Mouse (Mus musculus) left cerebral cortex, adult 18-20 months (tissue): ENCODE results near the gene Zdhhc13. TPM values are rescaled to one million over a fixed set of nuclear protein-coding genes. Genes with fewer than 3 reads are reported as not detected.

ENCODE experiments used
- DNase-seq, 2 experiments: peaks; one replicate each; pipeline ENCODE4 v3.0.0; 2021 to 2022; ENCODE audit warnings: low spot score in 2 of 2, mixed read lengths in 1 of 2
- total RNA-seq, 2 experiments: library from RNA; stranded (reverse); gene quantifications; 2 replicates each; pipeline ENCODE4 v1.2.3; 2021

Zdhhc13 gene
- total RNA-seq, 2 experiments from 2014 or later: 22.1 TPM

DNA sequence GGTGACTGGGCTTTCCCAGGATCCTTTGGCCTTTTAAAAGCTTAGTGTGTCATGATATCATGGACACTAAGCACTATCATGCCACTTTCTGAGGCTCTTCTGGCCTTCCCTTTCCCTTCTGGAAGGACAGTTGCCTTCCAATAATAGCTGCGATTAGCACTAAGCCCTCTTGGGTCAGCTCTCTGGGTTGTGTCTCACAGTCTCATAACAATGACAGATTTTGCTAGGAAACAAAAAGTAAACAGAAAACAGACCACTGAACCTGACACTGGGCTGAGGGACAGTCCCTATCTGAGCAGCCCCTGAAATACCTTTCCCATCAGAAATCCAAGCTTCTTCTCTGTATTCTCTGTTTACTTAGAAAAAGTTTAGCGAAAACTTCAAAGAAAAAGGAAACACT, 51.7 kb downstream of the Zdhhc13 start:
- DNase-seq: no peak

DNA sequence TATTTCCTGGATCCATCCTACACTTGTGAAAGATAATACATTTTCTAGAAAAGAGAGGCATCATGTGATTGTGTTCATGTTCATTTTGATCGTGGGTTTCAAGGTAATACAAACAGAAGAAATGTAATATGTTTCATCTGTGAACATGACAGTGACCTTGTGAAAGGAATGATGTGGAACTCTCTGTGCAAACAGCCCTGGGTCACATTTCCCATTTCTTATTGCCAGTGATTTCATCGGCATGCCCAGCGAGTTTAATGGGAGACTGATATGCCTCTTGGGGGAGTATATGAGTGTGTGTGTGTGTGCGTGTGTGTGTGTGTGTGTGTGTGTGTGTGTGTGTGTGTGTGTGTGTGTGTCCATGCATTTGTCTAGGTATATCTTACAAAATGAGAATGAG, 52.7 kb downstream of the Zdhhc13 start:
- no peak for DNase-seq

DNA sequence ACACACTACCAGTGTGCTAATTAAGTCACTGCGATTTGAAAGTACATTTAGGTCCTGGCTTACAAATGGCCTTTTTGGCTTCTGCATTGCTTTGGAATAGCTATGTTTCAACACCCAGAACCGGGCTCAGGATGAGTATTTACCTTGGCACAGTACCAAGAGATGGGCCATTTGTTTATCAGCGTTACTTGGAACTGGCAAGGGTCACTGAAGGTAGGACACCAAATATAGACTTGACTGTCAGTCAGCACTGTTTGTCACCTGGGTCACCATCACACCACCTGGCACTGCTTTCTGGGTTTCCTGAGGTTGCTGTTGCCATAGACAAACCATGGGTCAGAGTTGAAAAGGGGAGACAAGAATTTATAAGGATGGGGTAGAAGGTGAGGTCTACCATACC, 53.5 kb downstream of the Zdhhc13 start:
- no peak for DNase-seq

DNA sequence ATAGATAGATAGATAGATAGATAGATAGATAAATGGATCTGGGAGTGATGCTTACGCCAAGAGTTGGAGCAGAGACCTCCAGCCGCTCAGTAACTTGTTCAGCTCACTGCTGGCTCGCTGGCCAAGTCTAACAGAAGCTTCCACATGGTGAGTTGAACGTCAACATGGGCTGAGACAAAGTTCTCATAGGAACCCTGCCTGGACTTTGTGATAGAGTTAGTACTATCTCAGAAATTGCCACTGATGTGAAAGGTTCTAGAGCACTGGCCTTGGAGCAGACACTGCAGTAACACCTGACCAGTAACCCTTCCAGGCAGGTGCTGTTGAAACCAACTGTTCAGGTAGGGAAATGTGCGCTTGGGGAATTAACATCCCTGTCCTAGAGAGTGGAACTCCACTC, 54.7 kb downstream of the Zdhhc13 start:
- DNase-seq: no peak

DNA sequence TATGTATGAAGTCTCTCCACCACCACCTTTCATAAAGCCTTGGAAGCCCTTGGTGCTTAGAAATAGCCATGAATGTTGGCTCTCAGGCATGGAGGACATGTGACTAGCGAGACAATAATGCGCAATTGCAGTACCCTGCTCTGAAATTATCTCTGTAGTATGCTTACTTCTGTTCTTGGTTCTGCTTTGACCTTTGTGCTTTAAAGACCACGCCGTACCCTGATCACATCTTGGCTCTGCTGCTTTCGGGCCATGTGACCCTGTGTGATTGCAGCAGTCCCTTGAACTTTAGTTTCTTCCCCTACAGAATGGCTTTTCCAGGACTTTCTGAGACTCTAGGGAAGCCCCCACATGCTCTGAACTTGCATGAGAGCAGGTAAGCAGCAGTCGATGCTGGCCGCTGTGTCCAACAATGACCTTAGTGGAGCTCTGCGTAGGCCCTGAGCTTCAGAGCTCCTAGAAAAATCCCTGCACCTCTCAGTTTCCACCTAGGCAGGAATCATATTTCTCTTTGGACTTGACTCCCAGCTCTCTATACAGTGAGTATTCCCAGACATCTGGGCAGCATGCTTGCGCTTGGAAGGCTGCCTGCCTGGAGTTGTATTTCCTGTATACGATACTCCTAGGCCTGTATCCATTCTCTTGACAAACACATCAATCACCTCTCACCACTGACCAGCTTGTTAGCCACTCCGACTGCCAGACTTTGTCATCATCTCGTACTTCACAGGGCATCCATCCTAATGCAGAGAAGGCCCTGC, 56.6 kb downstream of the Zdhhc13 start:
- DNase-seq: no peak

DNA sequence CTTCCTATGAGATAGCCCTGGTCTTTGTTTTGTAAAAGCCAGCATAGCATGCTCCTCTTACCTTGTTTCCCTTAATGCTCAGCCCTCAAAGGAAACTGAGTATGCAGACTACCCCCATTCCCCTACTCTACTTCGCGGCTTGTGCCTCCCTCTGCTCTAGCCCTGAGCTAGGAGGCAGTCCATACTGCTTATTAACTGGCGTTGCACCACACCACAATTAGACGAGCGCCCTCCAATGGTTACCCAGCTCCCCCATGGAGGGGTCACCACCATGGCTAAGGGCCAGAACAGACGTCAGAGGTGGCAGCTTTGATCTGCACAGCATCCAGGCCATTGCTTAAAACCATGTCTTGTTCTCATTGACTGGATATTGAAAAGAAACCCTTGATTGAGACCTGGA, 58.0 kb downstream of the Zdhhc13 start:
- no peak for DNase-seq

DNA sequence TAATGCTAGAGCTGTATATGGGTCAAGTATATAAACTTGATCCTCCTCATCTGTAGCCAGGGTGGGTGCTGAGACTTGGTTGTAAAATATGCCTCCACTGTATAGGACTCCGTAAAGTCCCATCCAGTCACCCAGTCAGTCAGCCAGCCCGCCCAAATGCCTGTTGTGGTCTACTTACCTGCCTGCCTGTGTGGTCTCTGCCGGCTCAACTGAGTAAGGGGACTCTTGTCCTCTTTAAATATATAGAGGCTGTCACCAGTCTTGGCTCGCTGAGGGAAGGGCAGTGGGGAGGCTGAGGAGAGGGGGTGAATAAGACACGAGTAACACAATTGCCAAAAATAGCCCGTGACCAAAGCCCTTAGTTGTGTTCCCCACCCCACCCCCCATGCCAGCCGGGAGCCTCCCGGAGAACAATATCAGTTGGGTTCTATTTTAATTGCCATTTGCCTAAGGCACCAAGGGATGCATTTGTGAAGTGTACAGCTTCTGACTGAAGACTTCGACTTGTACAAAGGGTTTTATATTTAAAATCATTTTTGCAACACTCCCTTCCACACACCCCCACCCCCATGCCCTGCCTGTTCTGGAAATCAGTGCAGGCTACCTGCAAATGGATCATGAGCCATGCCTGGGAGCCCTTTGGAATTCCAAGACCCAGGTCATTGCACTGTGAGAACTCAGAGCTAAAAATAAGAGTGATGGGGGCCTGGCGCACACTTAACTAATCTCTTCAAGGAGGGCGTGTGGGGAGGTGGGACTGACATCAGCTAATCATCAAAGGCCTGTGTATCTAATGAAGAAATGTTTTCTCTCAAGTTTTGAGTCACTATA, 59.2 kb downstream of the Zdhhc13 start, which contains the start of gene Csrp3:
Gene Csrp3 (minus strand): TSS at position 214 of the 831 bp plus-strand sequence.
- DNase-seq: no peak

DNA sequence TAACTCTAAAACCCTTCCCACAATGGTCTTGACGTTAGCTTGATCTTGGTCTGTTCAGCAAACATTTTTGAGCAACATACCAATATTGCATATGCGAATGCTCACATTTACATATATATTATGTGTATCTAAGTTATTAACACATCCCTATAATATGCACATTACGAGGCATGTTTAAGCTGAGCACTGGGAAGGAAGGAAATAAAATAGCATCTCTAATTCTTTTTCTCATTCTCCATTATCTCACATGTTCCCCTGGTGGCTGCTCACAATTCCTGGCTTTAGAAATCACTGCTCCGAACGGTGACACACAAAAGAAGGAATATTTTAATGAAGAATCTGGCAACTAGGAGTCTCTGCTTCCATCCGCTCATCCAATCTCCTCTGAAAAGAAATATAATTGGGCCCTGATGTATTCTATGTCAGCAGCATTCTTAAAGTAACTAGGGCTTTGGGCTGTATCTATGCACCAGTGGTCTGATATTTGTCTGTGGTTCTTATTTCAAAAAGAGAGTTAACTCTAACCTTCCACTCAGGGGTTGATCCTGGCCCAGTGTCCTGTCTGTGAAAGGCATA, 62.8 kb downstream of the Zdhhc13 start:
- no peak for DNase-seq

DNA sequence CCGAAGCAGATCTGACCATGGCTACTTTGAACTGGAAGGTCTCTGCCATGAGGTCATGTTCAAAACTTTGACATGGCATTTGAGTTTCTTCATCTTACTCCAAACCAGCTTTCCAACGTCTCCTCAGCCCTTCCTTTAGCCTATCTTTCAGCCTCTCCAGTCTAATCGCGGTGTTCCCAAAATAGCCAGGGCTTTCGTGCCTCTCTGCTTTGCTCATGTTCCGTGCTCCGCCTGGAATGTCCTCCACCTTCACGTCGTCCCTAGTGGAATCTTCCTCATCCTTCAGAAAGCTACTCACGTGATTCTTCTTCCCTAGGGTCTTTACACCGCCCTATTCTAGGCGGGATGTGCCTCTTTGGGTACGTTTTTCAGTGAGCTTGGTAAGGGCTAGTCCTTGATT, 64.7 kb downstream of the Zdhhc13 start:
- DNase-seq: no peak

DNA sequence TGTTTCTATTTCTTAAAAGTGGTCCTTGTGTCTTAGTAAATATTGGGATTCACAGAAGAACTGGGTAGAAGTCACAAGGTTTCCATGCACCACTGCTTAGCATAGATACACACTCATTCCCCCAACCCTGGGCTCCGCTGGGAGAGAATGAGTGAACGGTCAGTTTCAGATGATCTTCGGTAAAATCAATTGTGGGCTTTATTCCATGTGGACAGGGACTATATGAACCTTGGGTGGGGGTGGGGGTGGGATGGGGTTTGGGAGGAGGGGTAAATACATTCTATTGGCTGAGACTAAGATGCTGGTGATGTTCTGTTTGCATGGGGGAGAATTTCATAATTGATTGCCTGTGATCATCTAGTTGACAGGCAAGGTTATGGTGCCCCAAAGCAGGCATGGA, 66.7 kb downstream of the Zdhhc13 start:
- no peak for DNase-seq

DNA sequence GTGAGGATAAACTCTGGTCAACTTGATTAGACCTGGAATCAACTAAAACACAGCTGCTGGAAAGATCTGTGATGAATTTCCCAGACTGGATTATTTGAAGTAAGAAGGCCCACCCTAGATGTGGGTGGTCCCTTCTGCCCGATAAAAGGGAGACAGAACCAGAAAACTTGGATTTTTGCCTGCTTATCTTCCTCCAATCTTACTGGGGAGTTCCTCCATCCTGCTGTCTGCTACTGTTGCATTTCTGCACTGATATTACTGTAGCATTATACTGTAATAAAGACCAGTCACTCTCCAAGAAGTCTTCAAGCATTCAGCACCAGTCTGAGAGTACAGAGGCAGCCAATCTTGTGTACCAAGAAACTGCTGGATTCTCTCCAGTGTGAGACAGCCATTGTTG, 69.5 kb downstream of the Zdhhc13 start:
- no peak for DNase-seq

DNA sequence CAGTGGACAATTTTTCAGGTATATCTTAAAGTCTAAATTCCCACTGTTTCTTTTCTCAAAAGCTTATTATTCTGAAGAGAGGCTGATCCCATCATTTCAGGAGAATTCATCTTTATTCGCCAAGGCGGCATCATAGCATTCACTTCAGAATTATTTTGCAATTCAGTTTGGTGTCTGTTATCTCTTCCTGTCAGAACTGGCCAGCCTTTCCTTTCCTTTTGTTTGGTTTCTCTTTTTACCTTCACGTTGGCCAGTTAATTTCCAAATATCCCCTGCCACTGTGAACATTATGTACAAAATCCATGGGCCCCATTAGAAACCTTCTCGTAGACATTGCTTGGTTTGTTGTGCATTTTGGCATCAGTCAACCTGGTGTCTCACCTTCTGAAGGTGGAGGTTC, 70.6 kb downstream of the Zdhhc13 start:
- no peak for DNase-seq

DNA sequence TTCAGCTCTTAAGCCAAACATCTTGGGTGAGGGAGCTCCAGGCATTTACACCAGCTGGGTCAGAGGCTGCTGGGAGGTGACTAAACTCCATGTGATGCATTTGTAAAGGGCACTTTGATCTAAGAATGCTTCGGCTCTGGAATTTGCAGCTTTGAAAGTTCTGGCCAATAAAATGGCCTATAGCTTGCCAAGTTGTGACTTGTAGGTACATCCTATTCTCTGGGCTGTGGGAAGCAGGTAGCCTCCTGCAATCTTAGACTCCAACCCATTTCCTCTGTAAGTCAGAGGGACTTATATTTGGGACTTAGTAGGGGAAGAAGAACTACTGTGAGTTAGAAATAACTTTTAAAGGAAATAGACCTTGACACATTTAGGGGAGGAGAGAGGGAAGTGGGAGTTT, 72.1 kb downstream of the Zdhhc13 start:
- no peak for DNase-seq

DNA sequence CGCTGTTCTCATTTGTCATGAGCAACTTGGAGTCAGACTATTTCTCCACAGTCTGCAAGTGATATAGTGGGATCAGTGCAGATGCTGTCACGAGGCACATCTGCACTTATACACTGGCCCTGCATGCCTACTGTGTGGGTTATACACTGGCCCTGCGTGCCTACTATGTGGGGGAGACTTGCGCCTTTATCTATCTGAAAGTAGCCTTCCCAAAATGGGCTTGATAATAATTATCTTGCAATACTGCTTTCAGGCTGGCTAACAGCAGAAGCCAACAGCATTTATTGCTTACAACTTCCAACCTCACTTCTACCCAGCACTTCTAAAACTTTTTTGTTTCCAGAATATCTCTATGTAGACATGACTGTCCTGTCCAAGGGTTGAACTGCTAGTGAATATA, 73.0 kb downstream of the Zdhhc13 start:
- no peak for DNase-seq

DNA sequence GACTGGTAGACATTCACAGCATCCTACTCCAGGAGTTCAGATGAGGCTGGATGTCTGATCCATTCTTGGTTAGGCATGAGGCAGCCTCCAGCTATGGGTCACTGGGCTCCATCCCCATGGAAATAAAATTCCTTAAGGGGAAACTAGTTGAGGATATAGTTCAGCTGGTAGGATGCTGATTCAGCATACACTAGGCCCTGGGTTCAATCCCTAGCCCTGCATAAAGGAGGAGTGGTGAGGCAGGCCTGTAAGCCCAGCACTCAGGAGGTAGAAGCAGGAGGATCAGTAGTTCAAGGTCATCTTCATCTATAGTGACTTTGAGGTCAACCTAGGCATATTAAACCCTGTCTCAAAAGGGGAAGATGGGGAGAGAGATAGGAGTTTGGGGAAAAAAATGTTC, 75.4 kb downstream of the Zdhhc13 start:
- no peak for DNase-seq

DNA sequence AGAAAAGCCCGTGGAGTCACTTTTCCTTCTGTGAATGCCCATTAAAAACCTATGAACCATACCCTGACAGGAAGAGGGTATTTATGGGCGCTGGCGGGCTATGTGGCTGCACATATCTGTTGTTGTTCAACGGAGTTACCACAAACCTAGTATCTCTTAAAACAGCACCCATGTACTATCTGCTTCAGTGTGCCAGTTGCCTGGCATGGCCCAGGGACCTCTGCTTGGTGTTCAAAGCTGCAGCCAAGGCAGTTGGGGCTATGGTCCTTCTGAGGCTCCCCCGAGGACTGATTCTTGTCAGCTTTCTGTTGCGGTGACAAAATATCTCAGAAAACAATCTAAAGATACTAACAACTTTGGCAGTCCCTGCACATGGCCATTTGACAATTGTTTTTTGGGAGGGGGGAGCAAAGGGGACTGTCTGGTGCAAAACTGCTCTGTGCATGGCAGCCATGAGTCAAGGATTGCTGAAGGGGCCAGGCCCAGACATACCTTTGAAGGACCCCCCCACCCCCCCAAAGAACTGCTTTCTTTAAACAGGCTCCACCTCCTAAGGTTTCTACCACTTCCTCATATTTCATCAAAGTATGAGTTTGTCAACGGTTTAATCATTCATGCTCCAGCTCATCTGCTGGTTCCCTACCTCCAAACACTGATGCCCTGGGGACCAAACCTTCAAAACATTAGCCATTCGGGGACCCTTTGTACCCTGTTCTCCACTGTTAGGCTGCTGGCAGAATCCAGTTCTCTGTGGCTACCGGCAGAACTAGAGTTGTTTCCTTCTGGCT, 76.1 kb downstream of the Zdhhc13 start:
- DNase-seq: no peak

DNA sequence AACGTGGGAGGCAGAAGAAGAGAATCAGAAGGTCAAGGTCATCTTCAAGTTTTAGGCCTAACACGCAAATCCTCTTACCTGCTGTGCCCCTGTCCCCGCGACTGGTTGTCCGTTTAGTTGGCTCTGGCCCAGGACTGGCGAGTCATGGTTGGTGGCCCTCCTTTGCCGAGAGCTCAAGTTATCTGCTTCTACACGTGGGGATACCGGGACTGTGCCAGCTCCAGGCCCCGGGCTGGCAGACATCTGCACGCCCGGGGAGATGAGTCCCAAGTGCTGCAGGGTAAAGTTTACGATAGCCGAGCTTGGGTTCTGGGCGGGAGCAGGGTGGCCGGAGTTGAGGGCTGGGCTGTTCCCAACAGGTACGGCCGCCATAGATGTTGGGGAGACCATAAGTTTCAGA, 78.8 kb downstream of the Zdhhc13 start:
- DNase-seq: no peak

DNA sequence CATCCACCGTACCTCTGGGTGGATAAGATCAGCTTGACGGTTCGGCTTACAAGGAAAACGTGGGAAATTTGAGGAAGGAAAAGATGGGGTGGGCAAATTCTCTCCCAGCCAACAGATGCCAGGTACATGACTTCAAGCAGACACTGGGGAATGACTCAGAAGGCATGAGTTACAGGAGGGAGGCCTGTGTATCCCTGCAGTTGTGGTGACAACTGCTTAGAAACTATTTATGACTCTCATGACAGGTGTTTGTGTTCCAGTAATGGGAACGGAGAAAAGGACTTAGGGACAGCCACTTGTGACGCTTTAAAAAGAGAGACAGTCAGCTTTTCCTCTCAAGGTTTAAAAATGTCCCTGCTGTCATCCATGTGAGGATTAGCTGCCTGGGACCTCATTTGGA, 81.3 kb downstream of the Zdhhc13 start:
- no peak for DNase-seq

DNA sequence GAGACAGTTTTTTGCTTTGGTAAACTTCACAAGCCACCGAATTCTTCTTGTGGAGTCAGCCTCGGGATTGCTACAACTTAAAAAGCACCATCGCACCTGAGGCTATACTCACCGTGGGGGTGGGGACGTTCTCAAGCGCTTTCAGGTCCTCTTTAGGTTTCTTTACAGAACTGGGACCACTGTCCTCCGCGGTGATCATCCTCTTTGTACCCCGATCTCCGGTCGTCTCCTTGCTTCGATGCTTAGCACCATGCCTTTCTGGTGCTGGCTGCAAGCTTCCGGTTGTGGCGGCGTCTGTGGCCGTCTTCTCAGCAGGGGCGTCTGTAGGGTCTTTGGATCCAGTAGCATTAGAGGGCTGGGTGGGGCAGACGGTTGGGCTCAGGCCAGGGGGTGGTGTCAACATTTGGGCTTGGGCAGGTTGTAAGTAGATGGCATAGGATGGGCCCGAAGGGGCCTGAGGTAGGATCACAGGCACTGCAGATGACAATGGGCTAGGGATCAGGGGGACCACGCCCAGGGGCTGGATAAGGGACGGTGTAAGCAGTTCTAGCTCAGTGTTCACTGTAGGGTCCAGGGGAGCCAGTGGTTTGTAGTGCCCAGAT, 81.9 kb downstream of the Zdhhc13 start:
- no peak for DNase-seq

DNA sequence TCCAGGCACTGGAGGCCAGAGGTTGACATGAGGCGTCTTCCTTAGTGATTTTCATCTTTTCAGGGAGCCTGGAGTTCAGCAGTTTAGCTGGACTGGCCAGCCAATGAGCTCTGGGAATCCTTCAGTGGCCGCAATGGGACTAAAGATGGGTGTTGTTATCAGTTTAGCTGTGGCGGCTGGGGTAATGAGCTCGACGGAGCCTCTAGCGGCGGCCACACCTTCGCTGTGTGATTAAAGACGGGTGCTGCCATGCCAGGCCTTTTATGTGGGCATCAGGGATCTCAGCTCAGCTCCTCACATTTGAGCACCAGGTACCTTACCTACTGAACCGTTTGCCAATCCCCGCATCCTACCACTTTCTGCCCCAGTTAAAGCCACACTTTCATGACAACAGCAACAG, 82.5 kb downstream of the Zdhhc13 start:
- DNase-seq: no peak

DNA sequence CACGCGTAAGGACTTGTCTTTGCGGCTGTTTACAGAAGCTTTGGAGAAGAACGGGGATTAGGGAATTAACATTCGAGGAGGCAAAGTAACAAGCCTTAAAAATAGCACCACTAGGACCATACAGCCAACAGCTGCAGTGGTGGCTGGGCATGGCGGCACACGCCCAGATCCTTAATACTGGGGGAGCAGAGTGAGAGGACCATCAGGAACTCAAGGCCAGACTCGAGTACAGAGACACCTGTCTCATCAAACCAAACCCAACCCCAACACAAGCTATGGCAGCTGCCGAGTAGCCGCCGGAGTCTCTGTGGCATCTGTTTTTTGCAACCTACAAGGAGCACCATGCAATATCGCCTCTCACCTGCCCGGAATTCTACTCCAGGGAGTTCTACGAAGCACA, 86.3 kb downstream of the Zdhhc13 start:
- no peak for DNase-seq
